Mouse (Mus musculus) cortical plate, adult 2 months (tissue): ENCODE results near the gene Mertk.

Source experiments
- CTCF ChIP-seq: fragments of 200-500 bp; IDR thresholded peaks from 2 replicates; pipeline ENCODE4 v1.5.1; 2011; ENCODE audit warnings: mild to moderate bottlenecking, control low read depth, low read length; ENCODE audit not compliant: insufficient read depth; ENCODE audit errors: extremely low read depth
- POLR2A ChIP-seq: fragments of 200-500 bp; IDR thresholded peaks from 2 replicates; pipeline ENCODE4 v1.6.1; 2011; ENCODE audit warnings: mild to moderate bottlenecking, low read length, control low read depth; ENCODE audit not compliant: insufficient read depth; ENCODE audit errors: extremely low read depth

GRCm38 (mm10) chr2:128737051-128737450 lies 38.3 kb downstream of the Mertk start:
- TF ChIP-seq CTCF = no peak
- TF ChIP-seq POLR2A = no peak
